Mouse (Mus musculus): ENCODE data around the gene Foxo1. TPM values are rescaled to one million over a fixed set of nuclear protein-coding genes. Genes with fewer than 3 reads are reported as not detected.

Gene Foxo1
- total and polyA plus RNA-seq, 3 experiments: 0.31 to 2.5 TPM; not detected in 1

DNA sequence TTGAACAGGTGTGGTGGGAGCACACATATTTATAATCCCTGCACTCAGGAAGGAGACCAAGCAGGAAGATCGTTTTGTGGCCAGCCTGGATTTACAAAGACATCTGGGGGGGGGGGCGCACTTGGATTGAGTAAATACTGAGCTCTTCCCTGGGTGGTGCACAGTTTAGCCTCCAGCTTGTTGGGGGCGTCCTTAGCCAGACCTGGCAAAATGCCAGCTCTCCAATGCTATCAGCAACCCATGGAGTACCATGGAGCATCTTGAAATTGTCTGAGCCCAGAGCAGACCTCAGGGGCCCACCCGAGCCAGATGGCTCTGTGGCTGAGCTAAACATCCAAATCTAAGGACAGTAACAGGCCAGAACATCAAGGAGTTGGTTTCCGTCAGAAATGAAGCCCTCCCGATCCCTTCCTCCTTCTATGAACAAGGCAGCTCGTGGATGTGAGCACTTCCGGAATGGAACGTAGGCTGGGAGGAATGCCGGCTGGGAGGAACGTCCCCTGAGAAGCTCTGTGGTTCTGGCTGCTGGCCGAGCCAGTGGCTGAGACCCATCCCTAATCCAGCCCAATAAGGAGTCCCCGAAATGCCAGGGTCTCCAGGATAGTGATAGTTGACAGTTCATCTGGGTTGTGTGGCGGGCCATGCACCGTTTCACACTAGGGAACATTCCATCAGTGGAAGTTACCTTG is 89.3 kb downstream of the Foxo1 start:
- Histone ChIP-seq H3K9me3 (replicated peaks; ENCODE audit: insufficient read depth, low read length) (no peaks in the 10 kb centered on the region), H3K9ac (ENCODE audit: control insufficient read depth, low read depth, low read length, poor library complexity, severe bottlenecking) (no peak overlapping the region), H3K36me3 (ENCODE audit: control insufficient read depth in 1 of 2, insufficient read depth in 2 of 2, low read length in 2 of 2) (no peaks in the 10 kb centered on the region), H3K79me2 (ENCODE audit: control insufficient read depth, insufficient read depth, low read length, poor library complexity) (no peaks in the 10 kb centered on the region), H3K4me3 (ENCODE audit: control insufficient read depth in 1 of 2, insufficient read depth in 1 of 2, low read depth in 2 of 2, low read length in 2 of 2) (no peak overlapping the region), H3K4me1 (ENCODE audit: control insufficient read depth in 1 of 2, insufficient read depth in 2 of 2, low read length in 2 of 2) (no peaks in the 10 kb centered on the region), H3K27ac (ENCODE audit: control insufficient read depth, low read depth, low read length) (no peak overlapping the region), H3K27me3 (ENCODE audit: control insufficient read depth in 1 of 2, insufficient read depth in 2 of 2, low read length in 2 of 2) (no peaks in the 10 kb centered on the region)
- DNase-seq (ENCODE audit: low read depth, low spot score): no peak
- no peak for TF ChIP-seq ZMIZ1 (IDR thresholded peaks at IDR 0.05; ENCODE audit: low read depth, low read length)
- no peak for TF ChIP-seq MAFK (IDR thresholded peaks at IDR 0.05; ENCODE audit: borderline replicate concordance, low read depth, low read length)
- no peak for TF ChIP-seq TCF12 (IDR thresholded peaks at IDR 0.05; ENCODE audit: low read depth, low read length)
- TF ChIP-seq HCFC1 (IDR thresholded peaks at IDR 0.05; ENCODE audit: low read depth, low read length): no peak
- TF ChIP-seq MYC (IDR thresholded peaks at IDR 0.05; ENCODE audit: low read depth, low read length): no peak
- no peak for TF ChIP-seq CHD2 (IDR thresholded peaks at IDR 0.05; ENCODE audit: low read length)
- no peak for TF ChIP-seq ELF1 (IDR thresholded peaks at IDR 0.05; ENCODE audit: low read depth, low read length)
- TF ChIP-seq UBTF (IDR thresholded peaks at IDR 0.05; ENCODE audit: borderline replicate concordance, insufficient read depth, low read depth, low read length): no peak
- no peak for TF ChIP-seq TBP (IDR thresholded peaks at IDR 0.05; ENCODE audit: low read depth, low read length)
- TF ChIP-seq KAT2A (conservative IDR thresholded peaks at IDR 0.05; ENCODE audit: low read depth, low read length): no peak

DNA sequence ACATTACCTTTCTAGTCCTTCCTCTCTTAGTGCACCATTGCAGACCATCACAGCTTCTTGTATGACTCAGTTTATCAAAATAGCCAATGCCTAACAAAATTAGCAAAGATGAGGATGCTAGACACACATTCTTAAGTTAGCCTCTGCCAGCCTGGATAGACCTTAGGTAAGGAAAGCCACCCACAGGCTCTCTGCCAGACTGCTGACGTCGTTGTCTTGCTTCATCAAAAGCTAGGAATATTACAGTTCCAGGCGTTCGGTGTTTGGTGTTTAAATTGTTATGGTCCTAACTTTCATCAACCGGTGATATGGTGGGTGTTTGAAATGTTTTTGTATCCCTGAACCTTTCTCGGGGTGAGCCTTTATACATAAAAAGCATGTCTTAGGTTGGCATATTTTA is 96.4 kb downstream of the Foxo1 start:
- TF ChIP-seq UBTF (IDR thresholded peaks at IDR 0.05; ENCODE audit: borderline replicate concordance, insufficient read depth, low read depth, low read length): no peak
- no peak for TF ChIP-seq CHD2 (IDR thresholded peaks at IDR 0.05; ENCODE audit: low read length)
- no peak for TF ChIP-seq POLR2A (IDR thresholded peaks at IDR 0.05; ENCODE audit: control insufficient read depth in 1 of 2, insufficient read depth in 1 of 2, low read depth in 1 of 2, low read length in 2 of 2, poor library complexity in 1 of 2)
- TF ChIP-seq RCOR1 (IDR thresholded peaks at IDR 0.05; ENCODE audit: low read depth, low read length): no peak
- no peak for TF ChIP-seq CHD1 (IDR thresholded peaks at IDR 0.05; ENCODE audit: low read depth, low read length)
- no peak for TF ChIP-seq POLR2AphosphoS5 (IDR thresholded peaks at IDR 0.05; ENCODE audit: borderline replicate concordance, low read depth, low read length)
- TF ChIP-seq TCF12 (IDR thresholded peaks at IDR 0.05; ENCODE audit: low read depth, low read length): no peak
- no peak for TF ChIP-seq MAX (IDR thresholded peaks at IDR 0.05; ENCODE audit: low read length)
- no peaks in the 10 kb centered on the region for H3K4me1 ChIP-seq (ENCODE audit: control insufficient read depth in 1 of 2, insufficient read depth in 2 of 2, low read length in 2 of 2)
- DNase-seq (ENCODE audit: low read depth, low spot score): no peak
- H3K27me3 ChIP-seq (ENCODE audit: control insufficient read depth in 1 of 2, insufficient read depth in 2 of 2, low read length in 2 of 2): no peaks in the 10 kb centered on the region
- no peak overlapping the region for H3K4me3 ChIP-seq (ENCODE audit: control insufficient read depth in 1 of 2, insufficient read depth in 1 of 2, low read depth in 2 of 2, low read length in 2 of 2)
- H3K9ac ChIP-seq (ENCODE audit: control insufficient read depth, low read depth, low read length, poor library complexity, severe bottlenecking): no peak overlapping the region
- H3K27ac ChIP-seq (ENCODE audit: control insufficient read depth, low read depth, low read length): no peak overlapping the region
- no peaks in the 10 kb centered on the region for H3K9me3 ChIP-seq (replicated peaks; ENCODE audit: insufficient read depth, low read length)
- H3K79me2 ChIP-seq (ENCODE audit: control insufficient read depth, insufficient read depth, low read length, poor library complexity): no peaks in the 10 kb centered on the region
- no peaks in the 10 kb centered on the region for H3K36me3 ChIP-seq (ENCODE audit: control insufficient read depth in 1 of 2, insufficient read depth in 2 of 2, low read length in 2 of 2)
